Mouse (Mus musculus): ENCODE measurements around the gene Parp14. TPM values are rescaled to one million over a fixed set of nuclear protein-coding genes. Genes with fewer than 3 reads are reported as not detected.

Gene Parp14
- total and polyA plus RNA-seq, 3 experiments, result 3.9 to 6.4 (median 6.0) TPM

GRCm38 (mm10) chr16:35806973-35807662 is 64.2 kb downstream of the Parp14 start:
- Histone ChIP-seq H3K27ac (ENCODE audit: insufficient read depth, low read depth) (no peak overlapping the region), H3K4me2 (ENCODE audit: insufficient read depth, low read depth, poor library complexity, severe bottlenecking) (no peak overlapping the region), H3K4me3 (replicated peaks in 1 of 3; ENCODE audit: low read depth in 2 of 3, low read length in 2 of 3, poor library complexity in 1 of 3) (no peak overlapping the region), H3K9ac (ENCODE audit: insufficient read depth, low read depth) (no peak overlapping the region), H3K9me3 (replicated peaks; ENCODE audit: low read length) (no peaks in the 10 kb centered on the region), H3K79me2 (replicated peaks; ENCODE audit: control insufficient read depth, extremely low read depth, insufficient read depth, poor library complexity, severe bottlenecking) (no peaks in the 10 kb centered on the region), H3K36me3 (replicated peaks in 1 of 2; ENCODE audit: control insufficient read depth in 1 of 2, insufficient read depth in 1 of 2, low read length in 1 of 2) (peaks cover 0 to 55% of the 10 kb centered on the region in 2 experiments), H3K27me3 (replicated peaks) (no peaks in the 10 kb centered on the region), H3K4me1 (ENCODE audit: control insufficient read depth in 1 of 2, insufficient read depth in 2 of 2) (peaks cover 2 to 10% of the 10 kb centered on the region in 2 experiments; a peak in 3 of 4 replicates)
- dilution Hi-C loops (cut with MboI; ENCODE audit: extremely low pct_ligation_motif_present, extremely low pct_unique_long_range_greater_than_20kb, low sequenced_read_pairs) (no loop called here), in situ Hi-C loops (cut with MboI; ENCODE audit: low pct_ligation_motif_present, low pct_unique_long_range_greater_than_20kb, low sequenced_read_pairs) (no loop called here)
- DNase-seq (ENCODE audit: extremely low read depth), result no peak
- TF ChIP-seq EP300 (IDR thresholded peaks at IDR 0.05; ENCODE audit: low read length) (no peak), SIN3A (IDR thresholded peaks at IDR 0.05; ENCODE audit: low read length) (no peak), ZC3H11A (IDR thresholded peaks at IDR 0.05; ENCODE audit: low read depth, low read length) (no peak)

- Histone ChIP-seq H3K4me1 (ENCODE audit: control insufficient read depth in 1 of 2, insufficient read depth in 2 of 2) (peaks cover 6 to 16% of the 10 kb centered on the region in 2 experiments; a peak in 3 of 4 replicates), H3K4me2 (ENCODE audit: insufficient read depth, low read depth, poor library complexity, severe bottlenecking) (no peak overlapping the region), H3K36me3 (replicated peaks in 1 of 2; ENCODE audit: control insufficient read depth in 1 of 2, insufficient read depth in 1 of 2, low read length in 1 of 2) (peaks cover 8 to 56% of the 10 kb centered on the region in 2 experiments), H3K9me3 (replicated peaks; ENCODE audit: low read length) (peaks cover 6% of the 10 kb centered on the region), H3K4me3 (replicated peaks in 1 of 3; ENCODE audit: low read depth in 2 of 3, low read length in 2 of 3, poor library complexity in 1 of 3) (no peak overlapping the region), H3K9ac (ENCODE audit: insufficient read depth, low read depth) (no peak overlapping the region), H3K27me3 (replicated peaks) (no peaks in the 10 kb centered on the region), H3K79me2 (replicated peaks; ENCODE audit: control insufficient read depth, extremely low read depth, insufficient read depth, poor library complexity, severe bottlenecking) (no peaks in the 10 kb centered on the region), H3K27ac (ENCODE audit: insufficient read depth, low read depth) (no peak overlapping the region)
- DNase-seq (ENCODE audit: extremely low read depth), result no peak
- dilution Hi-C loops (cut with MboI; ENCODE audit: extremely low pct_ligation_motif_present, extremely low pct_unique_long_range_greater_than_20kb, low sequenced_read_pairs) (no loop called here), in situ Hi-C loops (cut with MboI; ENCODE audit: low pct_ligation_motif_present, low pct_unique_long_range_greater_than_20kb, low sequenced_read_pairs) (no loop called here)
- TF ChIP-seq USF1 (IDR thresholded peaks at IDR 0.05; ENCODE audit: low read depth, low read length), result no peak
- no peak for TF ChIP-seq ZC3H11A (IDR thresholded peaks at IDR 0.05; ENCODE audit: low read depth, low read length)
- TF ChIP-seq ZMIZ1 (IDR thresholded peaks at IDR 0.05; ENCODE audit: low read depth, low read length), result no peak
- no peak for TF ChIP-seq RCOR1 (conservative IDR thresholded peaks at IDR 0.05; ENCODE audit: low read depth, low read length)
- no peak for TF ChIP-seq ZKSCAN1 (IDR thresholded peaks at IDR 0.05; ENCODE audit: borderline replicate concordance, low read depth, low read length)
- no peak for TF ChIP-seq ELF1 (IDR thresholded peaks at IDR 0.05; ENCODE audit: low read depth, low read length)
- TF ChIP-seq EP300 (IDR thresholded peaks at IDR 0.05; ENCODE audit: low read length), result no peak
- TF ChIP-seq NRF1 (IDR thresholded peaks at IDR 0.05; ENCODE audit: low read depth, low read length), result no peak
- no peak for TF ChIP-seq E2F4 (IDR thresholded peaks at IDR 0.05; ENCODE audit: insufficient replicate concordance, low read depth, low read length)
- no peak for TF ChIP-seq MAFK (IDR thresholded peaks at IDR 0.05; ENCODE audit: insufficient replicate concordance, low read length)
- no peak for TF ChIP-seq GABPA (IDR thresholded peaks at IDR 0.05; ENCODE audit: insufficient replicate concordance, low read depth, low read length)
- no peak for TF ChIP-seq ZNF384 (IDR thresholded peaks at IDR 0.05; ENCODE audit: low read depth, low read length)
- no peak for TF ChIP-seq USF2 (conservative IDR thresholded peaks at IDR 0.05; ENCODE audit: low read depth, low read length)
These were observed 67.6 kb downstream of the Parp14 start for GRCm38 (mm10) chr16:35803723-35804122.
